Mouse (Mus musculus) myocyte (in vitro differentiated cells): ENCODE measurements around the gene Pde7b.

Experiments
- CEBPB ChIP-seq: IDR thresholded peaks from 2 replicates; pipeline ENCODE4 v1.6.1; 2011; ENCODE audit warnings: mild to moderate bottlenecking, moderate library complexity; ENCODE audit not compliant: poor library complexity, insufficient read depth, severe bottlenecking
- E2F4 ChIP-seq: IDR thresholded peaks from one replicate; pipeline ENCODE4 v1.6.1; 2011; ENCODE audit warnings: mild to moderate bottlenecking, control low read depth, moderate library complexity; ENCODE audit not compliant: insufficient read depth
- MAX ChIP-seq: IDR thresholded peaks from one replicate; pipeline ENCODE4 v1.6.1; 2011; ENCODE audit warnings: low read depth, mild to moderate bottlenecking, control low read depth
- MYOD1 ChIP-seq, 3 experiments: IDR thresholded peaks; one replicate each; pipeline ENCODE4 v1.6.1; 2011; ENCODE audit warnings: control low read depth in 2 of 3, low read depth in 2 of 3, mild to moderate bottlenecking in 2 of 3, moderate library complexity in 1 of 3; ENCODE audit not compliant: insufficient read length in 2 of 3, control insufficient read depth in 1 of 3
- MYOG ChIP-seq, 3 experiments: IDR thresholded peaks; one replicate each; pipeline ENCODE4 v1.6.1; 2011; ENCODE audit warnings: control low read depth in 2 of 3, low read depth in 2 of 3, mild to moderate bottlenecking in 2 of 3; ENCODE audit not compliant: insufficient read length in 2 of 3, control insufficient read depth in 1 of 3, insufficient read depth in 1 of 3
- POLR2A ChIP-seq: IDR thresholded peaks from one replicate; pipeline ENCODE4 v1.6.1; 2011; ENCODE audit warnings: low read depth, mild to moderate bottlenecking, control low read depth, moderate library complexity; ENCODE audit not compliant: insufficient read length
- POLR2AphosphoS2 ChIP-seq: IDR thresholded peaks from one replicate; pipeline ENCODE4 v1.6.1; 2011; ENCODE audit warnings: low read depth, control low read depth; ENCODE audit not compliant: insufficient read length
- REST ChIP-seq: IDR thresholded peaks from one replicate; pipeline ENCODE4 v1.6.1; 2011; ENCODE audit warnings: mild to moderate bottlenecking, control low read depth, moderate library complexity; ENCODE audit not compliant: insufficient read depth, insufficient read length
- SRF ChIP-seq: IDR thresholded peaks from one replicate; pipeline ENCODE4 v1.6.1; 2011; ENCODE audit warnings: low read depth; ENCODE audit not compliant: control insufficient read depth, insufficient read length
- TCF12 ChIP-seq: IDR thresholded peaks from one replicate; pipeline ENCODE4 v1.6.1; 2011; ENCODE audit warnings: mild to moderate bottlenecking, control low read depth; ENCODE audit not compliant: poor library complexity, insufficient read depth, severe bottlenecking
- TCF3 ChIP-seq: IDR thresholded peaks from one replicate; pipeline ENCODE4 v1.6.1; 2011; ENCODE audit warnings: low read depth, control low read depth; ENCODE audit not compliant: insufficient read length
- USF1 ChIP-seq: IDR thresholded peaks from one replicate; pipeline ENCODE4 v1.6.1; 2011; ENCODE audit warnings: low read depth, mild to moderate bottlenecking, control low read depth, moderate library complexity

- no peak for TF ChIP-seq POLR2AphosphoS2
- TF ChIP-seq TCF3 = no peak
- no peak for TF ChIP-seq MYOD1 (IDR thresholded peaks at IDR 0.05; ENCODE audit: control insufficient read depth in 1 of 3, insufficient read length in 2 of 3, low read depth in 2 of 3)
- TF ChIP-seq POLR2A = no peak
- TF ChIP-seq REST = no peak
- TF ChIP-seq E2F4 = no peak
- TF ChIP-seq TCF12 = no peak
- TF ChIP-seq MAX = no peak
- TF ChIP-seq USF1 = no peak
- TF ChIP-seq MYOG (IDR thresholded peaks at IDR 0.05; ENCODE audit: control insufficient read depth in 1 of 3, insufficient read depth in 1 of 3, insufficient read length in 2 of 3, low read depth in 2 of 3) = no peak
- no peak for TF ChIP-seq CEBPB
- TF ChIP-seq SRF = no peak
Measured at GRCm38 (mm10) chr10:20659268-20659667, 65.6 kb downstream of the Pde7b start.
